Mouse (Mus musculus) cerebellum, adult (tissue): ENCODE measurements at regions not wholly inside any gene's neighbourhood (a gene's known extent, or its start where the extent isn't known, plus 50 kb on each side); places are given as distances from the start of the nearest gene placed in this dataset.
"Not testable (repeated sequence)": the region's sequence is repeated elsewhere in the genome, so short reads cannot be mapped to it uniquely, and the experiment has no call there.

Experiments
- ATAC-seq: cut with Nextera tagmentation; 2 replicates; pipeline ENCODE4 v1.9.2; 2017; ENCODE audit warnings: mild to moderate bottlenecking, moderate library complexity, mixed read lengths; ENCODE audit not compliant: insufficient number of reproducible peaks, low FRiP score, low TSS enrichment

- no peak for ATAC-seq
Observed at GRCm38 (mm10) chr1:51609295-51609694, 131.1 kb upstream of the Nabp1 start.

GRCm38 (mm10) chr1:51607437-51607855 is 129.2 kb upstream of the Nabp1 start:
- peak; percentile 49 for ATAC-seq

GRCm38 (mm10) chr1:51602071-51602470 is 123.8 kb upstream of the Nabp1 start:
- no peak for ATAC-seq

GRCm38 (mm10) chr1:51600425-51600824 is 122.2 kb upstream of the Nabp1 start:
- ATAC-seq: no peak

- peak; percentile 91 for ATAC-seq
Observed at GRCm38 (mm10) chr1:51596935-51597820, 119.0 kb upstream of the Nabp1 start.

- no peak for ATAC-seq
Observed at GRCm38 (mm10) chr1:51594666-51595065, 116.4 kb upstream of the Nabp1 start.

- ATAC-seq: no peak
Observed at GRCm38 (mm10) chr1:51593621-51594441, 115.6 kb upstream of the Nabp1 start.

- ATAC-seq: no peak
Observed at GRCm38 (mm10) chr1:51591886-51592285, 113.7 kb upstream of the Nabp1 start.

- no peak for ATAC-seq
Observed at GRCm38 (mm10) chr1:51590606-51591400, 112.6 kb upstream of the Nabp1 start.

GRCm38 (mm10) chr1:51584925-51585424 is 106.8 kb upstream of the Nabp1 start:
- ATAC-seq: peak; percentile 78

- ATAC-seq: no peak
Observed at GRCm38 (mm10) chr1:51583871-51584270, 105.6 kb upstream of the Nabp1 start.

GRCm38 (mm10) chr1:51580074-51580473 is 101.8 kb upstream of the Nabp1 start:
- no peak for ATAC-seq

GRCm38 (mm10) chr1:51577701-51578100 is 99.5 kb upstream of the Nabp1 start:
- ATAC-seq: no peak

- no peak for ATAC-seq
Observed at GRCm38 (mm10) chr1:51572314-51573078, 94.3 kb upstream of the Nabp1 start.

GRCm38 (mm10) chr1:51569625-51570024 is 91.4 kb upstream of the Nabp1 start:
- ATAC-seq: no peak

GRCm38 (mm10) chr1:51566170-51566649 is 88.0 kb upstream of the Nabp1 start:
- ATAC-seq: peak; percentile 87

- ATAC-seq: not testable (repeated sequence)
Observed at GRCm38 (mm10) chr1:51556616-51557015, 78.4 kb upstream of the Nabp1 start.

- no peak for ATAC-seq
Observed at GRCm38 (mm10) chr1:51553738-51554137, 75.5 kb upstream of the Nabp1 start.

GRCm38 (mm10) chr1:51551624-51552023 is 73.4 kb upstream of the Nabp1 start:
- no peak for ATAC-seq
